Mouse (Mus musculus) heart, embryonic 10.5 days (tissue): ENCODE results near the gene Syn3. TPM values are rescaled to one million over a fixed set of nuclear protein-coding genes. Genes with fewer than 3 reads are reported as not detected.
A peak's percentile ranks its signal among the peaks of the same experiment; 100 is the strongest.

Experiments used
- DNase-seq: peaks from one replicate; pipeline ENCODE4 v3.0.0-alpha.2; 2017; ENCODE audit warnings: low spot score
- H3K27ac ChIP-seq: fragments of 300-500 bp; sonication (generic); 2 replicates; pipeline ENCODE4 v1.5.1; 2016; ENCODE audit warnings: mild to moderate bottlenecking
- H3K27me3 ChIP-seq: fragments of 300-500 bp; sonication (generic); 2 replicates; pipeline ENCODE4 v1.6.1; 2016; ENCODE audit warnings: mild to moderate bottlenecking; ENCODE audit not compliant: poor library complexity, insufficient read depth, severe bottlenecking
- H3K36me3 ChIP-seq: fragments of 300-500 bp; sonication (generic); 2 replicates; pipeline ENCODE4 v1.6.1; 2016; ENCODE audit warnings: mild to moderate bottlenecking, moderate library complexity
- H3K4me1 ChIP-seq: fragments of 300-500 bp; sonication (generic); 2 replicates; pipeline ENCODE4 v1.6.1; 2016; ENCODE audit warnings: mild to moderate bottlenecking
- H3K4me3 ChIP-seq: fragments of 300-500 bp; sonication (generic); 2 replicates; pipeline ENCODE4 v1.5.1; 2016; ENCODE audit warnings: mild to moderate bottlenecking, moderate library complexity
- H3K9me3 ChIP-seq: fragments of 300-500 bp; sonication (generic); 2 replicates; pipeline ENCODE4 v1.6.1; 2016; ENCODE audit warnings: mild to moderate bottlenecking, moderate library complexity
- WGBS: fragments of 180-500 bp; shearing (Covaris S2); methylation state at CpG from one replicate; pipeline ENCODE4 v1.1.7; 2016; 5-methylcytosine and 5-hydroxymethylcytosine counted together
- polyA plus RNA-seq: library from polyadenylated mRNA; unstranded; fragments of >200 nt; fragmentation: Nextera tagmentation; extraction: Ambion mirVana; gene quantifications from 2 replicates; pipeline ENCODE4 v1.2.1, GENCODE M21; 2016

Syn3 gene
- polyA plus RNA-seq, 1 experiment from 2014 or later = 1.2 TPM

DNA sequence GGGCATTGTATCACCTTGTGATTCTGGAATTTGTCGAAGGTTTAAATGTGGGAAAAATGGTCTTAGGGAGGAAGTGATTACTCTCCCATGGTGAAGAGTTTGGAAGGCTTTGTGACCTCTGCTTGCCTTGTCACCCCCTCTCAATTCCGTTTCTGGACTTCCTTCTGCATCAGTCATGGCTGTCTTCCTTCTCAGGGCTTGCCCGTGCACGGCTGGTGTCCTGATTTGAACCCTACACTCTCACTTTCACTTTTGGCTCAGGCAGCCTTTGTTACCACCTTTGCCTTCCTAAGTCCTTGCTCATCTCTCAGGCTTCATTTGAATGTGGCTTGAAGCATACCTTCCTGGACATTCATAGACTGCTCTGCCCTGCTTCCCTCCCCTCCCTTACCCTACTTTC is 424.6 kb downstream of the Syn3 start:
- DNase-seq = no peak
- no peak overlapping the region for H3K4me3 ChIP-seq
- 0 out of 2 replicates have a peak, but pooled peaks cover 3% of the 10 kb centered on the region for H3K4me1 ChIP-seq
- H3K36me3 ChIP-seq = no peaks in the 10 kb centered on the region
- no peaks in the 10 kb centered on the region for H3K27me3 ChIP-seq
- no peak overlapping the region for H3K27ac ChIP-seq
- 76% methylated on average over 4 of the region's 4 CpGs for WGBS
- no peaks in the 10 kb centered on the region for H3K9me3 ChIP-seq

DNA sequence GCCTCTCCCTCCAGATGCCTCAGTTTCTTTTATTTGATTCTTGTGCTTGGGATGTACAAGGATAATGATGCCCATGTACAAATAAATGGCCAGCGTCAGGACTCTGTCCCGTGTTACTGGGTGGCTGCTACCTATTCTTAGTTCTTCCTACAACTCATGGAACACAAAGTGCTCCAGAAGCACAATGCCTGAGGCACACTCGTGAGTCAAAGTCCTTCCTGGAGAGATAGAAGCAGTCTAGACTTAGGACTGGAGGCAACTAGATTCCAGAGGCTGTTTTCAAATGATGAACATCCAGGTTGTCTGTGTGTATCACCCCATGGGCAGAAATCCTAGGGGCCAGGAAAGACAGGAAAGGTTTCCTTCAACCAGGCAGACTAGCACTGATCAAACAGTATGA is 427.9 kb downstream of the Syn3 start:
- 0 out of 2 replicates have a peak, but pooled peaks cover under 1% of the 10 kb centered on the region for H3K27me3 ChIP-seq
- H3K4me3 ChIP-seq = no peak overlapping the region
- no peak overlapping the region for H3K27ac ChIP-seq
- 0 out of 2 replicates have a peak, but pooled peaks cover 3% of the 10 kb centered on the region for H3K4me1 ChIP-seq
- 74% methylated on average over 3 of the region's 3 CpGs for WGBS
- H3K9me3 ChIP-seq = no peaks in the 10 kb centered on the region
- DNase-seq = no peak
- H3K36me3 ChIP-seq = no peaks in the 10 kb centered on the region

DNA sequence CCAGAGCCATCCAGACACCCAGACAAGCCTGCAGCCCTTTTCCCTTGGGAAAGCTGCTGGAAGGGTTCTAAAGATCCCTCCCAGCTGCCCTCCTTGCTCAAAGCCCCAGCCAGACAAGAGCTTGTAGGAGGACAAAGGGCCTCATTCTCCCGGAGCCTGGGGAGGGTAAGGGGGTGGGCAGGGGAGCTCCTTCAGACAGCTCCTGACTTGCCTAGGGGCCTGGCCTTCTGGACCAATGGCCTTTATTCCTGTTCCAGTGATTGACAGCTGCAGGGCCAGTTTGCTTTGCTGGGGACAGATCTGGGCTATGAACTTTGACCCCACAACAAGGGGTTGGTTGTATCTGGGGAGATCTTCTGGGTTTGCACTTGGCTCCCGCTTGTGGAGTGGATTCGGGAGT is 429.4 kb downstream of the Syn3 start:
- no peak for DNase-seq

DNA sequence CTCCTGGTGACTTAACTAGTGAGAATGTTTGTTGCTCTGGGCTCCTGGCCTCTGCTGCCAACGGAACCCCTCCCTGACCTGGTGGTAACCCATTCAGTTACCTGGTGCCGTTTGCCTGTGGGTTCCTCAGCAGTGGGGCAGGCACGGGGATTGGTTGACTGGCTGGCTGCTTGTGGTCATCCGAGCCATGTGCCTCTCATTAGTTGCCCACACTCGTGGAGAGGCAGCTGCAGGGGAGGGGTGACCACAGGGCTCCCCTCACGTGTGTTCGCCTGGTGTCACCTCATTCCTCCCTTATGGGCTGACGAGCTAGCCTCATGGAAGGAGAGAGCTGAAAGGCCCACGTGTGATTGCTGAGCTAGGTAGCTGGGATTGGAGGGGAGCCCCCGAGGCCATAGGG is 430.8 kb downstream of the Syn3 start:
- no peak overlapping the region for H3K27ac ChIP-seq
- H3K9me3 ChIP-seq = no peaks in the 10 kb centered on the region
- H3K4me3 ChIP-seq = no peak overlapping the region
- 65% methylated on average over 10 of the region's 10 CpGs for WGBS
- H3K4me1 ChIP-seq = peaks cover 8% of the 10 kb centered on the region; the same call in 1 of the 2 replicates
- no peak for DNase-seq
- 0 out of 2 replicates have a peak, but pooled peaks cover 3% of the 10 kb centered on the region for H3K27me3 ChIP-seq
- H3K36me3 ChIP-seq = no peaks in the 10 kb centered on the region

More for the DNA sequence above, 429.4 kb downstream of the Syn3 start:
- Histone ChIP-seq H3K27me3 (0 out of 2 replicates have a peak, but pooled peaks cover 3% of the 10 kb centered on the region), H3K27ac (no peak overlapping the region), H3K4me1 (peaks cover 8% of the 10 kb centered on the region; the same call in 1 of the 2 replicates), H3K9me3 (no peaks in the 10 kb centered on the region), H3K36me3 (no peaks in the 10 kb centered on the region), H3K4me3 (no peak overlapping the region)
- 43% methylated on average over 3 of the region's 3 CpGs for WGBS

DNA sequence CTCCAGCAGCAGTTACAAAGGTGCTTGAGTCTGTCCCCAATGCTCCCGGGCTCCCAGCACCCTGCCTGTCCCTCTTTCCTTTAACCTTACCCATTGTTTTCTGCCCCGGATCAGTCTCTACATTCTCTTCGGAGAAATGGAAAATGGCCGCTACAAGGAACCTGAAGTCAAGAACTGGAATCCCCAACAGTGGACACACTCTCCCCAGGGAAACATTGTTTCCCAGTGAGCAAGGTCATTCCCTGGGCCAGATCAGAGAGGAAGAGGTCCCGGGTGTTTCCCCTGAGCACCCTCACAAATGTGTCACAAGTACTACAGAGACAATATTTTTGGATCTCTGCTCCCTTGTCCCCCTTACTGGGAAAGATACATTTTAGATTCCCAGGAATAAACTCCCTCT is 432.0 kb downstream of the Syn3 start:
- DNase-seq = no peak
- H3K27me3 ChIP-seq = 0 out of 2 replicates have a peak, but pooled peaks cover 3% of the 10 kb centered on the region
- H3K27ac ChIP-seq = no peak overlapping the region
- H3K9me3 ChIP-seq = no peaks in the 10 kb centered on the region; the same call in 1 of the 2 replicates
- peaks cover 8% of the 10 kb centered on the region; the same call in 1 of the 2 replicates for H3K4me1 ChIP-seq
- H3K36me3 ChIP-seq = no peaks in the 10 kb centered on the region
- no peak overlapping the region for H3K4me3 ChIP-seq
- 69% methylated on average over 5 of the region's 5 CpGs for WGBS

DNA sequence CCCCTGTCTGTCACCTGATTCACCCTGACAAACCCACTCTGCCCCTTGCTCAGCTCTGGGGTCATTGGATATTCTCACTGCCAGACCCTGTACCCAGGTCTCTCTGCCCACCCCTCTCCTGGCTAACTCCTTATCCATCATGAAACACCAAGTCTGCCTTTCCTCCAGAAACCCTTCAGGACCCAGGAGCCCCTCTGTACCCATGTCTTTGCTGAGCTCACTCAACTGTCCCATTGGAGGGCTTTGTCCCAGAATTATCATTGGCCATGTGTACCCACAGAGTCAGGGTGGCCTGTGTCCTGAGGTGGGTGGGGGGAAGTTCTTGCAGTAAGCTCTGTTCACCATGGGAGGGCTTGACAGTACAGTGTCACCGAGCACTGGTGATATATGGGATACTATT is 433.0 kb downstream of the Syn3 start:
- 59% methylated on average over 1 of the region's 1 CpGs for WGBS
- Histone ChIP-seq H3K4me3 (no peak overlapping the region), H3K27me3 (0 out of 2 replicates have a peak, but pooled peaks cover 3% of the 10 kb centered on the region), H3K4me1 (peaks cover 8% of the 10 kb centered on the region; the same call in 1 of the 2 replicates), H3K36me3 (no peaks in the 10 kb centered on the region), H3K9me3 (no peaks in the 10 kb centered on the region; the same call in 1 of the 2 replicates), H3K27ac (no peak overlapping the region)
- DNase-seq = no peak

DNA sequence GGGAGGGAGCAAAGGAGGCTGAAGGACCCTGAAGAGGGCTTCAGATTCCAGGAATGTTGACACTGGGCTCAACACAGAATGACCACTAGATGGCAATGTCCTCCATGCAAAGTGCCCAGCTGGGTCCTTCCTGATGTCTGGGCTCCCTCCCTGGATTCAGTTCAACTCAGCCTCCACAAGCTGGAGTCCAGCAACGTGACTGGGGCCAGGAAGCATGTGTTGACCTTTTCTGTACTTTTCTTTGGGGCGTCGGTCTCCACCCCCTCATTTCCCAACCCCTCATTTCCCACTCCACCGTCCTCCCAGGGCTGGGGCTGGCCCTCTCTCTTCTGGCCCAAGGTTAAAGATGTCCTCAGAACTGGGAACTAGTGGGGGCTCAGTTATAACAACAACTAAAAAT is 433.8 kb downstream of the Syn3 start:
- H3K27me3 ChIP-seq = 0 out of 2 replicates have a peak, but pooled peaks cover 3% of the 10 kb centered on the region
- H3K4me3 ChIP-seq = no peak overlapping the region
- peaks cover 8% of the 10 kb centered on the region; the same call in 1 of the 2 replicates for H3K4me1 ChIP-seq
- H3K36me3 ChIP-seq = no peaks in the 10 kb centered on the region
- 8% methylated on average over 4 of the region's 4 CpGs for WGBS
- peak; percentile 93 for DNase-seq
- no peaks in the 10 kb centered on the region; the same call in 1 of the 2 replicates for H3K9me3 ChIP-seq
- peak overlapping the region; percentile 49; the same call in 1 of the 2 replicates for H3K27ac ChIP-seq

DNA sequence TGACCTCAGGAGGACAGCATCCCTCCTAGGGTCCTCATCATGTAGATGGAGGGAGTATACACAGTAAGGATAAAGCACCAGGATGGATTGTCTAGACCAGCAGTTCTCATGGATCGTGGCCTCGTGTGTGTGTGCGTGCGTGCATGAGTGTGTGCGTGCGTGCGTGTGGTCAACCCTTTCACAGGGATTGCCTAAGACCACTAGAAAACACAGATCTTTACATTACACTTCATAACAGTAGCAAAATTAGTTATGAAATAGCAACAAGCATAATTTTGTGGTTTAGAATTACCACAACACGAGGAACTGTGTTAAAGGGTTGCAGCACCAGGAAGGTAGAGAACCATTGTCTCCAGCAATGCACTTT is 435.7 kb downstream of the Syn3 start:
- Histone ChIP-seq H3K9me3 (no peaks in the 10 kb centered on the region; the same call in 1 of the 2 replicates), H3K27me3 (0 out of 2 replicates have a peak, but pooled peaks cover 3% of the 10 kb centered on the region)
- WGBS = 95% methylated on average over 8 of the region's 8 CpGs

DNA sequence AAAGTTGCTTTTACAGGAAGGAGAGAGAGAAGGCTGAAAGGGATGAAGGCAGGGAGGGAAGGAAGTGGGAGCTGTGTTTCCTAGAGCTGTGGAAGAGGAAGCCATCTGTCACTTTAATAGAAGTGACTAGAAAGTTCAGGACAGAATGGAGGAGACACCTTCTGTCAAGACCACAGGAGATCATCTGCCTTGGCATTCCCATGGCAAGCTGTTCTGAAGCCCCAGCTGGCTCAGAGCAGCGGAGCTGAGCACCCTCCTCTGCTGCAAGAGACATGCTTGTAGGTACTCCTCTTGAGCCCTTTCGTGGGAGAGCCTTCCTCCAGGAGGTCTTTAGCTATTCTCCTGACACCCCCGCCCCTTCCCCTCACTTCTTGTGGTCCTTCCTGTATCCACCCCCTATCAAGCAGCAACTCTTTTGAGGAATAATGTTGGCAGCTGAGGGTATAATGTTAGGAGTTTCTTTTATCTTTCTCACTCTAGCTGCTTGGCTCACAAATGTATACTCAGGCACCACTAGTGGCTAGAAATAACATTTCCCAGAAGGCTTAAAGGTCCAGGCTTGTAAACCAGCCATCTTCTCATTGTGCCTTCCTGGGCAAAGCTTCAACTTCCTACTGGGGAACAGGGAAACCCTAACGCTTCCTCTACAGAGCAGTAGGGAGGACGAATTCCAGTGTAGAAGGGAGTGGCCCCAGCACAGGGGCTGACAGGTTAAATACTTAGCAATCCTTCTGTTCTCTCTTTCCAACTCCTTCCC is 436.3 kb downstream of the Syn3 start:
- 54% methylated on average over 5 of the region's 5 CpGs for WGBS
- Histone ChIP-seq H3K4me1 (peaks cover 8% of the 10 kb centered on the region; the same call in 1 of the 2 replicates), H3K36me3 (no peaks in the 10 kb centered on the region), H3K9me3 (no peaks in the 10 kb centered on the region; the same call in 1 of the 2 replicates), H3K27me3 (0 out of 2 replicates have a peak, but pooled peaks cover 3% of the 10 kb centered on the region), H3K4me3 (no peak overlapping the region), H3K27ac (no peak overlapping the region)
- DNase-seq = peak; percentile 58

More for the DNA sequence above, 435.7 kb downstream of the Syn3 start:
- no peak overlapping the region for H3K4me3 ChIP-seq
- H3K27ac ChIP-seq = no peak overlapping the region
- no peak for DNase-seq
- peaks cover 4% of the 10 kb centered on the region; the same call in 1 of the 2 replicates for H3K4me1 ChIP-seq
- H3K36me3 ChIP-seq = no peaks in the 10 kb centered on the region

DNA sequence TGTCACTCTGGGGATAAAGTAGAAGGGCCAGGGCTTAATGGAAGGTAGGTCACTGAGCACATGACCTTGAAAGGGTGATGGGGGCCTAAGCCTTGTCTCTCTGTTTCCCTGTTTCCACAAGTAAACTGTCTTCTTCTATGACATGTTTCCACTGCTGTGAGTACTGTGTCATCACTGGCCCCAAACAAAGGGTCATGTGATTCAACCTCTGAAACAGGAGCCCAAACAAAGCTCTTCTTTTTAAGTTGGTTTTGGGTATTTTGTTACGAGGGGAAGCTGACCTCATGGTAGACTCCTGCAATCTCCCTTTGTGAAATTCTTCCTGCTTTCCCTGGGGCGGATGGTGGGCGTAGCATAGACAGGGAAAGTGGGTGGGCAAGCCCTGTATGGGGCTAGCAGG is 438.4 kb downstream of the Syn3 start:
- no peak for DNase-seq
- WGBS = 62% methylated on average over 3 of the region's 3 CpGs
- H3K27me3 ChIP-seq = no peaks in the 10 kb centered on the region

DNA sequence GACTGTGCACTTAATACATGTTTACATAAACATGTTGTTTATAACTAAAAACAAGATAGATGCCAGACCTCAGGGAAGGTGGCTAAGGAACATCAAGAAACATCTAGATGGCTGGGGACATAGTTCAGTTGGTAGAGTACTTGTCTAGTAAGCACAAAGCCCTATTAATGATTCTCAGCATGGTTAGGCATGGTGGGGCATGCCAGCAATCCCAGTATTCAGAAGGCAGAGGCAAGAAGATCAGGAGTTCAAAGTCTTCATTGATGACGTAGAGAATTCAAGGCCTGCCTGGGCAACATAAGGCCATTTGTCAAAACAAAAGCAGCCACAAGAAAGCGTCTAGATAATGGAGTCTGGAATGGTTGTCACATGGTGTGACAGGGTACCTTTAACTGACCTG is 441.0 kb downstream of the Syn3 start:
- Histone ChIP-seq H3K9me3 (peaks cover 2% of the 10 kb centered on the region; the same call in 1 of the 2 replicates), H3K4me1 (peaks cover 12% of the 10 kb centered on the region), H3K36me3 (peaks cover 2% of the 10 kb centered on the region; the same call in 1 of the 2 replicates), H3K4me3 (no peak overlapping the region), H3K27me3 (no peaks in the 10 kb centered on the region), H3K27ac (no peak overlapping the region)
- WGBS = 42% methylated on average over 2 of the region's 2 CpGs
- DNase-seq = no peak

More for the DNA sequence above, 438.4 kb downstream of the Syn3 start:
- Histone ChIP-seq H3K4me1 (peaks cover 10% of the 10 kb centered on the region; the same call in 1 of the 2 replicates), H3K9me3 (peaks cover 2% of the 10 kb centered on the region; the same call in 1 of the 2 replicates), H3K27ac (no peak overlapping the region), H3K36me3 (peaks cover 2% of the 10 kb centered on the region; the same call in 1 of the 2 replicates), H3K4me3 (no peak overlapping the region)

DNA sequence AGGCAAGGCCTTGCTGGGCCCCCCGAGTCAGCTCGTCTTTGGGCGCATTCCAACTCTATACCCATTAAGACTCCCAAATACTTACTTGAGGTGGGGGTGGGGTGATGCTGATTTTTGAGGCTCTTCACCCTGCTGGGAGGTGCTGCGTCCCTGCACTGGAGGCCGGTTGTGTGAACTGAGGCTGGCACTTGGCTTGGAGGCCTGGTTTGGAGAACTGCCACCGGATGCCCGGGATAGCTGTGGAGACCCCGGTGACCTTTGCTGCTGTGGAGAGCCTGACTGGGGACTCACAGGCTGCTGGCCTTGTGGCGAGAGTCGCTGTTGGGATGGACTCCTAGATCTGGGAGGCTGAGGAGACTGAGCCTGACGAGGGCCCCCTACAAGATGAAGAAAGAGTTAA is 441.4 kb downstream of the Syn3 start:
- DNase-seq = peak; percentile 62
- Histone ChIP-seq H3K27me3 (no peaks in the 10 kb centered on the region), H3K4me1 (peaks cover 16% of the 10 kb centered on the region), H3K36me3 (peaks cover 2% of the 10 kb centered on the region; the same call in 1 of the 2 replicates), H3K27ac (no peak overlapping the region), H3K9me3 (peaks cover 2% of the 10 kb centered on the region; the same call in 1 of the 2 replicates), H3K4me3 (no peak overlapping the region)
- WGBS = 84% methylated on average over 11 of the region's 11 CpGs
